Mouse (Mus musculus) regulatory T cell (primary cell): ENCODE measurements around the gene Pnpla2.

ENCODE experiments used
- in situ Hi-C: fragments of 300-600 bp; cut with MboI, MseI; formaldehyde crosslinking; loops from one replicate; pipeline ENCODE4 v1.15.1; 2025; ENCODE audit warnings: high pct_unique_total_duplicates

Gene Pnpla2

DNA sequence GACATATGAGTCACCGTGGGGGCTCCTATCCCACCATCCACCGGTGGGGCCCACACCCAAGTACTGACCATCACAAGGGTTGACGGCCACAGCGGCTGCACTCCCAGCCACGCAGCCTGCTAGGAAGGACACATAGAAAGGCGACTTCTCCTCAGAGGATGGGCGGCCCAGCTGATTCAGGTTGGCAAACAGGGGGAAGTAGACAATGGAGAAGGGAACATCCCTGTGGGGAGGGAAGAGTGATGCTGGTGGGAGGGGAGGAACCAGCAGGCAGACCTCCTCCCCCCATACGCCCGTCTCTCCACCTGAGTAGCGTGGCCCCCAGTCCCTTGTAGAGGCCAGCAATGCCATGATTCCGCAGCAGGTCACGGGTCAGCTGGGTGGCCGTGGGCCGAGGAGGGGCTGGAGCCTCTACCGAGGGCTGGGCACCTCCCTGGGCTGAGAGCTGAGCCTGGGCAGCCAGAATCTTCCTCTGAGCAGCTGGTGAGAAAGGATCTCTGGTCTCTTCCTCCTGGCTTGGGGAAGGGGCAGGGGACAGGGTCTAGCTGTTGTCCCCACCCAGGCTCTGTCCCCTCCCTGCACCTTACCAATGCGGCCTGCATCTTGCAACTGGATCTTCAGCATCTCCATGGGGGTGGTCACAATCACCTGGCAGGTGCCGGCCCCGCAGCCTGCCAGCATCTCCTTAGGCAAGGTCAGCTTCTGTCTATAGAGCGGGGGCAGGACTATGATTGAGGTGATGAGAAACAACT is 23.4 kb upstream of the Pnpla2 start:
- in situ Hi-C loops: loop anchor here (5.0 to 10.0 kb wide), 2 partner anchors 34 to 1297 kb away; partner anchors contain the start of gene Mtg1

DNA sequence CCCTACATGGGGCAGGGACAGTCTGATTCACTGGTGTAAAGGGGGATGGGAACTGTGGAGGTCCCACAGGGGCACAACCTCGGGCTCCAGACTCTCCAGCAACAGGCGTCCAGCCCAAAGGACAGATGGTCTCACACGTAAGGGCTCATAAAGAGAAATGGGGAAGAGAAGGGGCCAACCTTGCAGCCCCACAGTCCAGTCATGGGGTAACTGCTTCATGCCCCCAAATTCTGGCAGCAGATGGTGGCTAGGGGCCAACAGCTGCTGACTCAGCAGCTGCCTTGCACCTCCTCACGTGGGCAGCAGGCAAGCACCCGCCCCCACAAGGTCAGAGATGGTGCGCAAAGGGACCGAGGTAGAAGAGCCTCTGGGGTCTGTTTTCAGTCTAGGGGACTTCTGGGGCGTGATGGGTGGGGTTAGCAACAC is 22.8 kb upstream of the Pnpla2 start:
- in situ Hi-C loops: loop anchor here (5.0 to 10.0 kb wide), 2 partner anchors 35 to 1297 kb away; partner anchors contain the start of gene Mtg1

DNA sequence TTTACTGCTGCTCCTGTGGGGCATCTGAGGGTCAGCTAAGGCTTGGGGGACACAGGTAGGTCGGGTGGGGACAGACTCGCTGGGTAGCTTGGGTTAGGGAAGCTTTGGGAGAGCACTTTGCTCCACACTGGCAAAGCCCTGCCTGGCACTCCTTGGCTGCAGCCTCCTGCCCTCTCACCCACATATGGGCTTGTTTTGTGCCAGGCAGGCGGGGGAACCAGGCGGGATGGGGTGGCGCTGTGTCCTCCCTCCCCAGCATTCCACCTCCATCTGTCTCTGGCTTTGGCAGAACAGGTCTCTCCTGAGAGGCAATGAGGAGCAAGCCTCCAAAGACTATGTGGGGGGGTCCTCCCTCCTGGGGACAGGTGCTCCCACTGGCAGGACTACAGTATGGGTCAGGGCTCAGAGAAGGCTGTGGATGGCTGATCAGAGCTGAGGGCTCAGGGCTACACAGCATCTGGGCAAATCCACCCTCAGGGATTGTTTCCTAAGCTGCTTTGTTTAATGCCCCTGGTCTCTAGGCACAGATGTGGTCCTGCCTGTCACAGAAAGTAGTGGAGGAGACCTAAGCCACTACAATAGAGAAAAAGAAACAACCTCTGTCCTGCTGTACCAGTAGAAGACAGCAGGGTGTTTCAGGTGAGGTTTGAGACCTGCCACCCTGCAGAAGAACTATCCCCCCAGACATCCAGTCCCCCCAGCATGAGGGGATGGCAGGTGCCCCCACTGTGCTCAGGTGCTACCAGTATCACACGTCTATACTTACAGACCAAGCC is 22.1 kb upstream of the Pnpla2 start:
- in situ Hi-C loops: loop anchor here (5.0 to 10.0 kb wide), 2 partner anchors 36 to 1298 kb away; partner anchors contain the start of gene Mtg1

DNA sequence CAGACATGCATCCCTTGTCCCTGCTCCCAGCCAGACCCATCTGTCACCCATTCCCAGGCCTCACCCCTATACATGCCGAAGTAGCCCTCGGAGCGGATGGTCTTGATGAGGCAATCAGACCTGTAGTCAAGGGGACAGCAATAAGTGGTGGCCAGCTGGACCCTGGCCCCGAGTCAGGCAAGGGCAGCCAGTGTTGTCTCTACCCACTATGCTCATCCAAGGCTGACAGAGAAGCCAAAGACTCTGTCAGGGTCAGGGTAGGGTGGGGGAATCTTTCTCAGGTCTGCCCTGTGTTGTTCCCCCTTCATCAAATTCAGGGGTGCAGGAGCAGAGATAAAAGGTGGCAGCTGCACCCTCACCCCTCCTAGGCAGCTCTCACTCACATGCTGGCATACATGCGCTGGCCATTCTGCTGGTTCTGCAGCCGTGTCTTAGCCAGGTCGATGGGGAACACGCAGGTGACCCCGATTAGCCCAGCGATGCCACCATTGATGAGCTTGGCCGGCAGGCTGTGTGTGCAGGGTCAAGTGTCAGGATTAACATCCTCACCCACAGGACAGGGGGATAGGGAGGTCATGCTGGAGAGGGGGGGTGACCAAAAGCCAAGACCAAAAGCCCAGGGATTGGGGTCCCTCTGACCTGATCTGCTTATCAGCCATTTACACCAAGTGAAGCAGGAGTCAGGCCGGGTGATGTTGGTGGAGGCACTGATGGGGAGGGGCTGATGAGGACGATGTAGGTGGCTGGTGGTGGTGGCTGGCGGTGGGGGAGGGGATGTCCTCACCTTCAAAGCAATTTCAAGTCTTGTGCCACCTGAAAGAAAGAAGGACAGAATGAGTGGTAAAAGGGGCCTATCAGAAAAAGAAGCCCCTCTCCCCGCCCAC is 21.2 kb upstream of the Pnpla2 start:
- in situ Hi-C loops: loop anchor here (5.0 to 10.0 kb wide), 2 partner anchors 36 to 1299 kb away; partner anchors contain the start of gene Mtg1

DNA sequence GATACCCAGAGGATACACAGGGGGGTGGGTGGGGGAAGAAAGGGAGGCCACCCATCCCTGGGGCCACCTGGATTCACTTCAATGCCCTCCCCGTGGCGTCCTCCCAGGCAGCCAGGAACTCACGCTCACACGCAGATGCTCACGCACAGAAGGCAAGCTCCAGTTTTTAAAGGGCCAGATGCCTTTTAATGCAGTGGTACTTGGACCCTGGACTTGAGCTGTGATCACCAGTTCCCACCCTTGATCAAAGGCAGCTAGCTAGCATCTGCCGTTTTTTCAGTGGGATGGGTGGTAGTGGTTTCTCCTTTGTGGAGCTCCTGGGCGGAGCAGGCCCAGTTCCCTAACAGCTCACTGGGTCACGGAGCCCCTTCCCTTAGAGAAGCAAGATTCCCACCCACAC is 20.5 kb upstream of the Pnpla2 start:
- in situ Hi-C loops: loop anchor here (5.0 to 10.0 kb wide), 2 partner anchors 37 to 1300 kb away; partner anchors contain the start of gene Mtg1

DNA sequence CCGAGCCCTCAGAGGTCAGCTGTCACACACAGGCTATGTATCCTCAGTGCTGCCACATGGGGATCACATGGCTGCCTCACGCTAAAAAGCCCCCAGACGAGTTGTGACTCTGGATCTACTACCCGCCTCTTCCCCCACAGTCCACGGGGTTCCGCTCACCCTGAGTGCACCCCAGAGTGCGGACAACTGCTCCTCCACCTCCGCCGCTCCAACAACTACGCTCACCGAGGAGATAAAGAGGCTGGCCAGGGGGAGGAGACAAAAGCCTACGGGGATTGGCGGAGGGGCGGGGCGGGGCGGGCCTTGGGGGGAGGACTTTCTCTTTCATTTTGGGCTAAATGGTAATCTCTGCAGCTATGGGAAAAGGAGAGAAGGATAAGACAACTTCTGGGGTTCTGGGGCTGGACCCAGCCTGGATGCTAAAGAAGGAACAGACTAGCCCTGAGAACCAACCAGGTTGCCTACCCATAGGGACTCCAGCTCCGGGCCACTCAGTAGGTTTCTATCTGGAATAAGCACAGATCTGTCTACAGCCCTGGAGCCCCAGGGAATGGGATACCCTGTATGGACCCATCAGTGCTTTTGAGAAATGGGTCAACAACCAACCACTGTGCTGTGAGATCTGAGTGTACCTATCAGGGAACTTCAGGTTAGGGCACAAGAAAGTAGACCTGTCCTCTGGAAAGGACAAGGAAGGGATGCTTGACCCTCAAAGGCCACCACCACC is 19.7 kb upstream of the Pnpla2 start:
- in situ Hi-C loops: loop anchor here (10.0 kb wide), 1 partner anchor 1300 kb away; the partner anchor contains the start of gene Mtg1

DNA sequence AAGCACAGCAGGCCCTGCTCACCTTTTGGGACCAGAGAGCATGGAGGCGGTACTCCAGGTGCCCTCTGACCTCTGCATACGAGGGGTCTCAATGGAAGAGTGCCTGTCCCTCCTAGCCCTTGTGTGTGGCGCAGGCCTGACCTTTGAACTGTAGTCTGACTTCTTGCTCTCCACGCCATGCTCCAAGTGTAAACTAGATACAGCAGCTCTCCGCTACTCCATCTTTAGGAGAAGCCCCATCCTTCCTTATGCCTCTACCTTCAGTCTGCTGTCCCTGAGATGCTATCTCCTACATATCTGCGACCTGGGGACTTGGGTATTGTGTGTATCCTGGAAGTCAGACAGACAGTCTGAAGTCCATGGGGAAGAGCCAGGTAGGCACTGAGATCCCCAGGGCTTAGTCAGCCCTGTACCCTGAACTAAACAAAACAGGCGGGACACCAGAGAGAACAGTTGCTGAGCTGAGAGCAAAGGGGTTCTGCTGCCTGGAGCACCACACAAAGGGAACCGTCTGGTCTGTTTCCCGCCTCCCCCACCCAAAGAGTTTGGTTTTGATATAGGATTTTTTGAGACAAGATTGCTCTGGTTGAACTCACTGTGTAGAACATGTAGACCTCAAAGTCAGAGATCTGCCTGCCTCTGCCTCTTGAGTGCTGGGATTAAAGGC is 19.0 kb upstream of the Pnpla2 start:
- in situ Hi-C loops: loop anchor here (10.0 kb wide), 1 partner anchor 1301 kb away; the partner anchor contains the start of gene Mtg1

DNA sequence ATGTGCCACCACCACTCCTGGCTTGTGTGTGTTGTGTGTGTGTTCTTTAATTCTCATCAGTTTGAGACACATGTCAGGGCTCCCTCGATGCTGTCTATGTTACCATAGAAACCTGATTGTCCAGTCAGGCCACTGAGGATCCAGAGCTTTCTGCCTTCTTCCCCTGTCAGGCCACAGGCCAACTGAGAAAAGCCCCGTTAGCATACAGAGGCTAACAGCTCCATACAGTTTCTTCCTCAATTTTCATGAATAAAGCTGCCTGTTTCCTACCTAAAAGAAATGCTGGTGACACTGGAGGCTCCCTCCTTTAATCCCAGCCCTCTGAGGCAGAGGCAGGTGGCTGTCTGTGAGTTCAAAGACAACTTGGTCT is 18.5 kb upstream of the Pnpla2 start:
- in situ Hi-C loops: loop anchor here (10.0 kb wide), 1 partner anchor 1302 kb away; the partner anchor contains the start of gene Mtg1

DNA sequence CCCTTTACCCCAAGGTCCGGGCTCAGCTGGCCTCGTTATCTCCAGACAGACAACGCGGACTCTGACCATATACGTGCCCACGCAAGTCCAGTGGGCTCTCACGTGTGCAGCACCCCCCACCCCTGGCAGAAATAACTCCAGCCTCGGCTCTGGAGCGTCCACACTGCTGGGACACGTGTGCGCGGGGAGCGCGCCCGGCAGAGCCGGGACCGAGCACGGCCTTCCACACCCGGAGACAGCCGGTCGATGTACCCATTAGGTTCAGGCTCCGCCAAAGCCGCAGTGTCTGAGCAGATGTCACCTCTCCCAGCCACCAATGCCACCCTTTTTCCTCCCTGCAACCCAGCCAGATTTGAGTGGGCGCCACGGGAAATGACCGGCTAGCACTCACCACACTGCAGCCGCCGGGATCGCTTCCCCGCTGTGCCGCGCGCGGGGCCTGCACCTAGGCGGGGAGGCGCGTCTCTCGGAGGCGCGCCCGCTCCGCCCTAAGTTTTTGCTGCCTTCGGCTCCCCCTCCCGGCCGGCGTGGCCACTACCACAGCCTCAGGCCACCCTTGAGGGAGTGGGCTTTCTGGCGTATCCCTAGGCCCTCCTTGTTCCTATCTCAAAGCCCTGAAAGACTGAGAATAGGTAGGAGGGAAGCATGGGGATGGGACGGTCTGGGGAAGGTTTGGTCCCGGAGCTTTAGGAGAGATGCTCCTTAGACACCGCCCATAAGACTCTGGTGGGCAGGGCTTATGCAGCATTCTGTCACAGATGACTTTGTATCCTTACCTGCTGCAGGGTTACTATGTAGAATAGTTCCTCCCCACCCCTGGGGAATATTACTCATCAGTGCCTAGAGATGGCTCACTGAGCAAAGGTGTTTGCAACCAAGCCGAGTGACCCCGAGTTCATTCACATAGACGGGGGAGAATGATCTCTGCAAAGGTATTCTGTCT is 17.5 kb upstream of the Pnpla2 start, which contains the start of gene Slc25a22:
Gene Slc25a22, minus strand, starts transcription at position 715 of the 943 bp plus-strand sequence.
- in situ Hi-C loops: loop anchor here (10.0 kb wide), 1 partner anchor 1303 kb away; the partner anchor contains the start of gene Mtg1

DNA sequence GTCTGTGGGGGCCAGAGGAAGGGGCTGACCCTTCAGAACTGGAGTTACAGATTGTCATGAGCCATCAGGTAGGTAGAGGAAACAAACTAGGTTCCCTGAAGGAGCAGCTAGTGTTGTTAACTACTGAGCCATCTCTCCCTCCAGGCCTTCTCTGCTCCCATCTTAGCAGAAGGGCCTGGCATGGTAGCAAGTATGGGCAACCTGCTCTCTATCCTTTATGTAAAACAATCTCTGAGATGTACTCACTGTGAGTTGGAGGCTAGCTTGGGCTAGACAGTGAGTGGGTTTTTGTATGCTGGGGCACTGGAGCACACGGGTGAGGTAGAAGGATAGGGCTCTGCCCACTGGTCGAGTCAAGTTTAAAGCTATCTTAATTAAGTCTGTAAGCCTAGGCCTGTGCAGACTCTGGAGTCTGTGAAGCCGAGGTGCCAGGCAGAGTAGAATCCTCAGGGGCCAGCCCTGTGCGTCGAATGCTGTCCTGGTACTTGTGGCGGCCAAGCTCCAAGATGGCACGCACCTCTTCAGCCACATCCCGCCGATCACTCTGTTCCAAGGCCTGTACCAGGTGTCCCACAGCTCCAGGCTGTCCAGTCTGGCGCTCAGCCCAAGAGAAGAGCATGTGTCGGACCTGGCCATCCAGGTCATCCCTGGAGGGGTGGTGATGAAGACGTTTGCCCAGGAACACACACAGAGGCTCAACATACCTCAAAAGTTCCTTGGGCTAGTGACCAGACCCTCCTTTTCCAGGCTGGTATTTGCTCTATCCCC is 16.6 kb upstream of the Pnpla2 start:
- in situ Hi-C loops: loop anchor here (10.0 kb wide), 1 partner anchor 1304 kb away; the partner anchor contains the start of gene Mtg1

DNA sequence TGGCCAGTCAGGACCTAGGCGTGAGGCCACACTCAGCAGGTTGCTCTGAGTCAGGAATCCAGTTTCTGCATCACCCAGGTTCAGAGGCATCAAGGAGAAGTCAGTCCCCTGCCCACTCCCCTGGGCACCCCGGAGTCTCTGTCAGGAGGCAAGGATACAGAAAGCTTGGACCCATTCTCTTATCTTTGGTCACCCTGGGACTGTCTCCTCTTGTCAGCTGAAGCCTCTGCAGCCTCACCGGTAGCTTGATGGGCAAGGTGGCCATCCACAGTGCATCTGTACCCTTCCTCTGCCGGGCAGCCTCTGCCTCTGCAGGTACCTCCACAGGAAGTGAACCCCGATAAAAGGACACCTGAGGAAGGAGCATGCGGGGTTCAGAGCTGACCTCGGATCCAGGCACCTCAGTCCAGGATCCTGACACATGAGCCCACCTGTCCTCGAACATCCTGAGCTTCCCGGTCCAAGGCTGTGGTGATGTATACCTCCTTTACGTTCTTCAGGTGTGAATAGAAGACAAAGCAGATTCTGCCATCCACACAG is 15.8 kb upstream of the Pnpla2 start:
- in situ Hi-C loops: loop anchor here (10.0 kb wide), 1 partner anchor 1304 kb away; the partner anchor contains the start of gene Mtg1

DNA sequence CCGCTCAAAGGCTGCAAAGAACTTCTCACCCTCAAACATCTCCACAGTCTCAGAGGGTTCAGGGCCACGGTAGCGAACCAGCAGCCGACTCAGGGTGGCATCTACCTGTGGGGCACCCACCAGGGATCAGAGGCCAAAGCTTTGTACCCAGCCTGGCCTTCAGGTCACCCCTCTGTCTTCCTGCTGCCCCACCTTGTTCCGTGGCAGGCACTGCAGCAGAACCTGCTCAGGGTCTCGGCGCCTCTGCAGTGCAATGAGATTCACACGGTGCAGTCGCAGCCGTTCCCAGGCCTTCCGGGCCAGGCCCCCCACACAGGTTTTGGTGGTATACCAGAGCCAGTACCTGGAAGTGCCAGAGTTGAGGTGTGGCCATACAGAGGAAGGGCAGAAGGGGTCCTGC is 15.2 kb upstream of the Pnpla2 start:
- in situ Hi-C loops: loop anchor here (10.0 kb wide), 1 partner anchor 1305 kb away; the partner anchor contains the start of gene Mtg1

DNA sequence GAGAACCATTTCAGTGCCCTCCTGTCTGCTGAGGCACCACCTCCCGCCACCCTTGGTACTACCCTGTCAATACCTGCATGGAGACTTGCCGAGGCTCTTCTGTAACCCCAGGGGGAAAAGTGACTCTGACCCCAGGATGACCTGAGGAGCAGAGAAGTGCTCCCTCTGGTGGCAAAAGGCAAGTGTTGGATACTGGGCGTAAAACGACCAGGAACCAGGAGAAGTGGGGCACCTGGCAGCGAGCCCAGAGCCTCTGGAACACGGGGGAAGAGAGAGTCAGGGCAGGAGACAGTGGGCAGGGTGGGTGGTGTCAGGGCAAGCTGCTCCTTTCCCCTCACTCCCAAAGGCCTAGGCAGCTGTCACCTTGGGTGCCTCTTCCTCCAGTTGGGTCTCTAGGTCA is 14.4 kb upstream of the Pnpla2 start:
- in situ Hi-C loops: no loop called here

DNA sequence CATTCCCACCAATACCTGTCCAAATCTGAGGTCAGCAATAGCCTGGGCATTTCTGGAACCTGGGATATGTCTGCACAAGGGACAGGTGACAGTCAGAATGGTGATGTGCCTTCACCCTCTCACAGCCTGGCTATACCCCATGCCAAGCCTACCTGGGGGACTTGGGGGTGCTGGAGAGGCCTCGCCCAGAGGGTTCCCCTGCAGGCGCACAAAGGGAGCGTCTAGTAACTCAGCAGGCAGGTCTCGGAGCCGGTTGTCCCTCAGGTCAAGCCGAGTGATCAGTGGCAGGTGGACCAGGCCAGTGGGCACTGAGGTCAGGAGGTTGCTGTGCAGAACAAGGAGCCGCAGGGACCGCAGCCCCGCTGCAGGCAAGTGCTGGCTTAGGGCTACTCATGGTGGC is 13.5 kb upstream of the Pnpla2 start:
- in situ Hi-C loops: no loop called here

DNA sequence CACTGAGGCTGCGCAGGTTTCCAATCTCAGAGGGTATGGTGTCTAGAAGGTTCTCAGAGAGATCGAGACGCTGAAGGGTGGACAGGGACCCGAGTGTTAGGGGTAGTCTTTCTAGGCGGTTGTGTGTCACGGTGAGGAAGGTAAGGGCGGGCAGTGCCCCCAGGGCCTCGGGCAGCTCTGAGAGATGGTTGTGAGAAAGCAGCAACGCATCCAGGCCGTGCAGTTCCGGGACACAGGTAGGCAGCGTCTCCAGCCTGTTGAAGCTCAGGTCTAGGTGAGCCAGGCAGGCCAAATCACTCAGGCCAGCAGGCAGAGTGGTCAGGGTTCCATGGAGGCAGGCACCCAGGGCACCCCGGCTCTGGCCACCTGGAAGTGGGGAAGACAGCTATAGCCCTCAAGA is 12.8 kb upstream of the Pnpla2 start:
- in situ Hi-C loops: no loop called here

DNA sequence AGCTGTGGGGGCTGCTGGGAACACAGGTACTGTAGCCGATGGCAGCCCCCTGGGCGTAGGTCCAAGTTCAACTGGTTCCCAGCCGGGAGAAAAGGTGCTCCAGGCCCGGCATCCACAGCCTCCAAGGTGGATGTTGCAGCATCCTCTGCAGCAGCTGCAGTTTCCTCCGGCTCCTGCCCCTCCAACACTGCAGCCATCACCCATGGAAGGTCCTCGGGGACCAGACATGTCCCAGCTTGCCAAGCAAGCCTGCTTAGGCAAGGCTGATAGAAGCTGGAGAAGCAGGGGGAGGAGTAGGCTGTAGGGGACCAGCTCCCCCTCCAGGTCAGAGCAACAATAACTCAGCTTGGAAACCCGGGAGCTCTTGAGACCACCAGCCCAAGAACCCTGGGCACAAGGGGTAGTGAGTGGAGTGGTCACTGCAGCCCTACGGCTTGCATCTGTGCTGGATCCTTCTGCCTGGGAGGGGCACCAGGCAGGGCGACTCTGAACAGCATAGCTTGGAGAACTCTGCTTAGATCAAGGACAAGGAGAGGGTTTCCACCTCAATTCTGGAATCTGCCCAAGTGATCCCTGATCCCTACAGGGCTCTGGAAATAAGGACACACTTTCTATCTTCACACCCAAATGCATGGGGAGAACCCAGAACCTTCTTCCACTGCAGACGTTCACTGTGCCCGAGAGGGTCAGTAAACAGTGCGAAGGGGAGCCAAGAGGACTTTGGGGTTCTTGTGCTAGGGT is 11.7 kb upstream of the Pnpla2 start:
- in situ Hi-C loops: no loop called here

DNA sequence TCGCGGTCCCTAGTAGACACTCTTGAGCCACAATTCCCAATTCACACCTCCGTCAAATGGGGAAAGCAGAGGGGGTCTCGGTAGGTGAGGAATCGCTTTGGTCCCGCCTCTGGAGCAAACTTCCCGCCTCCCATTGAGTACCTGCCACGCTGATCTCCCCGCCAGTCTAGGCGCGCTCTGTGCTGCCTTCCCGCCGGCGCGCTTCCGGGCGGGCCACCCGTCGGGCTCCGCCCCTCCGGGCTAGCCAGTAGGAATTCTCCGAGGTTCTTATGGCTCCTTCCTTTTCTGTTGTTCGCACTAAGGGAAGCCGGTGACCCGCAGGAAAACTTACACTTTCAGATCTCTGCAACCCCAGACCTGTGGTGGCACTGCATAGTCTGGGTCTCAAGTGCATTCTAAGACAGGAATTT is 11.2 kb upstream of the Pnpla2 start, which contains the start of gene Pidd1:
Gene Pidd1, minus strand, starts transcription at position 198 of the 410 bp plus-strand sequence.
- in situ Hi-C loops: no loop called here
